ENCODE assay signal across 8 mouse cellular contexts in genomic region chr7:114817291-114817806, GRCm38 (mm10).
DNase-seq lines count a peak whose midpoint lies in the region; ATAC-seq lines count a peak whose summit lies in the region.

No protein-coding gene starts in this region.

- peak; percentile 87 for DNase-seq in R1 (ENCODE audit: low read depth, low spot score)
- peak; percentile 82 to 90 for DNase-seq in cerebellum, postnatal 25 days
- peak; percentile 81 to 88 for DNase-seq in frontal cortex, postnatal 36 days (ENCODE audit: low spot score in 2 of 2)
- DNase-seq in left cerebral cortex, adult 11 months (ENCODE audit: low spot score): peak; percentile 61
- peak; percentile 81 for DNase-seq in lung, postnatal 36 days
- peak; percentile 81 for DNase-seq in right cerebral cortex, adult 18-20 months
- peak; percentile 74 for DNase-seq in urinary bladder, adult 2 months (ENCODE audit: low spot score)

- H3K4me1 ChIP-seq in hindbrain, embryonic 16.5 days (ENCODE audit: control insufficient read depth, insufficient read depth, low read depth, low read length): no peaks in the 10 kb centered on the region

- H3K27ac ChIP-seq in hindbrain, embryonic 16.5 days (ENCODE audit: low read depth, low read length): no peak overlapping the region

- H3K9ac ChIP-seq in hindbrain, embryonic 16.5 days (ENCODE audit: low read depth, low read length): no peak overlapping the region

- WGBS in hindbrain, embryonic 16.5 days: 8% methylated on average over 6 of the region's 6 CpGs

- H3K4me2 ChIP-seq in hindbrain, embryonic 16.5 days (ENCODE audit: low read length): no peak overlapping the region

- H3K4me3 ChIP-seq in hindbrain, embryonic 16.5 days (ENCODE audit: low read length): no peak overlapping the region

- no peaks in the 10 kb centered on the region; the same call in 1 of the 2 replicates for H3K27me3 ChIP-seq in hindbrain, embryonic 16.5 days (replicated peaks; ENCODE audit: control insufficient read depth, insufficient read depth, low read length)

- H3K36me3 ChIP-seq in hindbrain, embryonic 16.5 days (ENCODE audit: control insufficient read depth, insufficient read depth, low read length): no peaks in the 10 kb centered on the region

- no peaks in the 10 kb centered on the region for H3K9me3 ChIP-seq in hindbrain, embryonic 16.5 days (ENCODE audit: control insufficient read depth, low read length)

- peak; percentile 95 for ATAC-seq in hindbrain, embryonic 16.5 days
